Mouse (Mus musculus) stomach, embryonic 14.5 days (tissue): ENCODE data around the gene Pdf. TPM values are rescaled to one million over a fixed set of nuclear protein-coding genes. Genes with fewer than 3 reads are reported as not detected.
"Not testable (repeated sequence)": the region's sequence is repeated elsewhere in the genome, so short reads cannot be mapped to it uniquely, and the experiment has no call there.

Experiments
- ATAC-seq: fragments of 200-750 bp; cut with Nextera tagmentation; 2 replicates; pipeline ENCODE4 v1.8.0; 2017; ENCODE audit warnings: low read depth, moderate TSS enrichment; ENCODE audit not compliant: insufficient number of reproducible peaks, insufficient read depth, low FRiP score
- H3K27ac ChIP-seq: fragments of 300-500 bp; sonication (generic); 2 replicates; pipeline ENCODE4 v1.5.1; 2014; ENCODE audit warnings: mild to moderate bottlenecking, low read length, moderate library complexity, mixed read lengths
- H3K27me3 ChIP-seq: fragments of 300-500 bp; sonication (generic); 2 replicates; pipeline ENCODE4 v1.6.1; 2014; ENCODE audit warnings: low read length, control low read depth, mixed read lengths; ENCODE audit not compliant: control insufficient read depth, insufficient read depth
- H3K36me3 ChIP-seq: fragments of 300-500 bp; sonication (generic); 2 replicates; pipeline ENCODE4 v1.6.1; 2014; ENCODE audit warnings: mild to moderate bottlenecking, control low read depth, low read length, moderate library complexity, mixed read lengths; ENCODE audit not compliant: control insufficient read depth, insufficient read depth
- H3K4me1 ChIP-seq: fragments of 300-500 bp; sonication (generic); 2 replicates; pipeline ENCODE4 v1.6.1; 2014; ENCODE audit warnings: low read length, control low read depth, mixed read lengths; ENCODE audit not compliant: control insufficient read depth, insufficient read depth
- H3K4me2 ChIP-seq: fragments of 300-500 bp; sonication (generic); replicated peaks from 2 replicates; pipeline ENCODE4 v1.6.1; 2014; ENCODE audit warnings: low read depth, low read length, control low read depth
- H3K4me3 ChIP-seq: fragments of 300-500 bp; sonication (generic); 2 replicates; pipeline ENCODE4 v1.5.1; 2014; ENCODE audit warnings: low read depth, low read length, control low read depth
- H3K9ac ChIP-seq: fragments of 300-500 bp; sonication (generic); replicated peaks from 2 replicates; pipeline ENCODE4 v1.6.1; 2014; ENCODE audit warnings: low read depth, mild to moderate bottlenecking, control low read depth, low read length, moderate library complexity, mixed read lengths
- H3K9me3 ChIP-seq: fragments of 300-500 bp; sonication (generic); 2 replicates; pipeline ENCODE4 v1.6.1; 2016; ENCODE audit warnings: low read depth, low read length, control low read depth; ENCODE audit not compliant: control insufficient read depth
- WGBS: fragments of 180-500 bp; shearing (Covaris S2); extraction: QIAGEN DNeasy Blood & Tissue Kit; methylation state at CpG from one replicate; pipeline ENCODE4 v1.1.7; 2014; 5-methylcytosine and 5-hydroxymethylcytosine counted together
- microRNA-seq: library from miRNA; unstranded; fragments of <30 nt; microRNA quantifications from one replicate; pipeline ENCODE4, GENCODE M21; 2016
- polyA plus RNA-seq: library from polyadenylated mRNA; unstranded; fragments of >200 nt; fragmentation: Nextera tagmentation; extraction: Ambion mirVana; gene quantifications from 2 replicates; pipeline ENCODE4 v1.2.1, GENCODE M21; 2014

The Pdf gene
- polyA plus RNA-seq, 1 experiment from 2014 or later = 40.4 TPM

GRCm38 (mm10) chr8:106999068-106999467 is 49.3 kb downstream of the Pdf start:
- H3K36me3 ChIP-seq = peaks cover 13% of the 10 kb centered on the region
- H3K4me2 ChIP-seq = no peak overlapping the region
- H3K4me1 ChIP-seq = no peaks in the 10 kb centered on the region
- no peak overlapping the region for H3K4me3 ChIP-seq
- H3K27me3 ChIP-seq = no peaks in the 10 kb centered on the region
- H3K9me3 ChIP-seq = no peaks in the 10 kb centered on the region
- 68% methylated on average over 1 of the region's 1 CpGs for WGBS
- no peak overlapping the region for H3K27ac ChIP-seq
- no peak overlapping the region for H3K9ac ChIP-seq
- no peak for ATAC-seq

GRCm38 (mm10) chr8:106997416-106997815 is 51.0 kb downstream of the Pdf start:
- H3K36me3 ChIP-seq = peaks cover 13% of the 10 kb centered on the region
- no peak overlapping the region for H3K27ac ChIP-seq
- no peaks in the 10 kb centered on the region for H3K27me3 ChIP-seq
- ATAC-seq = no peak
- no peak overlapping the region for H3K9ac ChIP-seq
- no peaks in the 10 kb centered on the region for H3K4me1 ChIP-seq
- H3K4me3 ChIP-seq = no peak overlapping the region
- H3K9me3 ChIP-seq = no peaks in the 10 kb centered on the region
- 90% methylated on average over 4 of the region's 4 CpGs for WGBS
- H3K4me2 ChIP-seq = no peak overlapping the region

- H3K9me3 ChIP-seq, H3K9ac ChIP-seq, H3K4me3 ChIP-seq, H3K27ac ChIP-seq, ATAC-seq, H3K4me2 ChIP-seq, H3K4me1 ChIP-seq, H3K27me3 ChIP-seq: not testable (repeated sequence)
- peaks cover 13% of the 10 kb centered on the region for H3K36me3 ChIP-seq
- WGBS = 87% methylated on average over 4 of the region's 4 CpGs
Measured at GRCm38 (mm10) chr8:106996339-106996738, 52.1 kb downstream of the Pdf start.

Small RNA genes lying within 50 kb of the gene (microRNA-seq; reads per million reads assigned to microRNA genes)
- 1.3 reads per million for gene Mir7075

Other genes with a start within 250 kb of the Pdf start
- 0.48 and 0.54 TPM in 2 replicates for gene Has3, start 178.4 kb downstream of the Pdf start, polyA plus RNA-seq
- 63.5 and 64.9 TPM in 2 replicates for gene Utp4, start 155.0 kb downstream of the Pdf start, polyA plus RNA-seq
- 21.6 and 26.9 TPM in 2 replicates for gene Sntb2, start 112.9 kb downstream of the Pdf start, polyA plus RNA-seq
- gene Vps4a, start 17.4 kb downstream of the Pdf start, polyA plus RNA-seq = 66.3 and 69.7 TPM in 2 replicates
- gene Cog8, start 8.1 kb upstream of the Pdf start, polyA plus RNA-seq = 31.9 and 36.5 TPM in 2 replicates
- gene Nip7, start 8.3 kb upstream of the Pdf start, polyA plus RNA-seq = 83.9 and 93.6 TPM in 2 replicates
- 12.6 and 22.5 TPM in 2 replicates for gene Tmed6, start 17.0 kb upstream of the Pdf start, polyA plus RNA-seq
- 15.8 and 17.6 TPM in 2 replicates for gene Terf2, start 47.9 kb upstream of the Pdf start, polyA plus RNA-seq
- 89.6 and 105 TPM in 2 replicates for gene Cyb5b, start 102.0 kb upstream of the Pdf start, polyA plus RNA-seq
- gene Nfat5, start 244.9 kb upstream of the Pdf start, polyA plus RNA-seq = 19.0 and 20.7 TPM in 2 replicates